Mouse (Mus musculus) C2C12 (cell line): ENCODE results near the gene Lbx2. TPM values are rescaled to one million over a fixed set of nuclear protein-coding genes. Genes with fewer than 3 reads are reported as not detected.
A peak's percentile ranks its signal among the peaks of the same experiment; 100 is the strongest.

Source experiments
- H3K27me3 ChIP-seq: one replicate; pipeline ENCODE4 v1.6.1; 2011; ENCODE audit not compliant: control insufficient read depth, insufficient read depth, insufficient read length
- H3K36me3 ChIP-seq: one replicate; pipeline ENCODE4 v1.6.1; 2011; ENCODE audit not compliant: control insufficient read depth, insufficient read depth
- H3K4me3 ChIP-seq: one replicate; pipeline ENCODE4 v1.5.1; 2011; ENCODE audit warnings: mild to moderate bottlenecking, control low read depth; ENCODE audit not compliant: poor library complexity, insufficient read depth, severe bottlenecking
- H3K79me2 ChIP-seq: one replicate; pipeline ENCODE4 v1.6.1; 2011; ENCODE audit not compliant: control insufficient read depth, insufficient read depth
- H3K79me3 ChIP-seq: one replicate; pipeline ENCODE4 v1.6.1; 2011; ENCODE audit warnings: low read depth, control low read depth
- H3ac ChIP-seq: one replicate; pipeline ENCODE3; 2011; ENCODE audit warnings: low read depth; ENCODE audit not compliant: control insufficient read depth, insufficient read length
- CEBPB ChIP-seq: IDR thresholded peaks from one replicate; pipeline ENCODE4 v1.6.1; 2011; ENCODE audit warnings: low read depth, mild to moderate bottlenecking, control low read depth, moderate library complexity
- CTCF ChIP-seq: IDR thresholded peaks from one replicate; pipeline ENCODE4 v1.5.1; 2011; ENCODE audit not compliant: control insufficient read depth, insufficient read depth, insufficient read length
- FOSL1 ChIP-seq: IDR thresholded peaks from one replicate; pipeline ENCODE4 v1.8.0; 2011; ENCODE audit warnings: mild to moderate bottlenecking, low read length; ENCODE audit not compliant: poor library complexity, insufficient read depth, severe bottlenecking
- MAX ChIP-seq: IDR thresholded peaks from one replicate; pipeline ENCODE4 v1.6.1; 2011; ENCODE audit warnings: mild to moderate bottlenecking, control low read depth
- MYOD1 ChIP-seq: IDR thresholded peaks from one replicate; pipeline ENCODE4 v1.6.1; 2011; ENCODE audit warnings: low read depth; ENCODE audit not compliant: control insufficient read depth, insufficient read length
- MYOG ChIP-seq: IDR thresholded peaks from one replicate; pipeline ENCODE4 v1.6.1; 2011; ENCODE audit not compliant: control insufficient read depth, insufficient read length; ENCODE audit errors: extremely low read depth
- USF1 ChIP-seq: IDR thresholded peaks from one replicate; pipeline ENCODE4 v1.6.1; 2011; ENCODE audit warnings: low read depth, mild to moderate bottlenecking, control low read depth, moderate library complexity
- polyA plus RNA-seq: library from polyadenylated mRNA; unstranded; fragments of >200 nt; fragmentation: generic; extraction: Trizol; gene quantifications from one replicate; pipeline ENCODE4 v1.2.1, GENCODE M21; 2012; ENCODE audit warnings: missing spikeins

Lbx2 gene
- polyA plus RNA-seq, 1 experiment, result 0.11 TPM

DNA sequence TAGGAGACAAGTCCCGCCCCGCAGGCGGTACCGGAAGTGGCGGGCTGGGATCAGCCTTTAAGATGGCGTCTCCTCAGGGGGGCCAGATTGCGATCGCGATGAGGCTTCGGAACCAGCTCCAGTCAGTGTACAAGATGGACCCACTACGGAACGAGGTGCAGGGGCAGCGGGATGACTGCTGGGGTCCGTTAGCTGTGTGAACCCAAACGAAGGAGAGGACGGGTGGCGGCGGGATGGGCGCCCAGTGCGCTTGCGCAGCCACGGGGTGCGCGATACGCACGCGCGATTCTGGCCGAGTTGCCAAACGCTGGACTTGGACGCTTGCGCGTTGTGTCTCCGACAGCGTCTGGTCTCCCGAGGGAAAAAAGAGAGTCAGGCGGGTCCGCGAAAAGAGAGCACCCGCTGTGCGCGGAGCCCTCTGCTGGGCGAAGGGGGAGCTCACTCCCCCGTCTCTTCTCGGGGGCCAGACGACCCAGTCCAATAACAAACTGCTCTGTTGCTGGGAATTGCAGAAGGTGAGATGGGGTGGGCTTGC is 7.8 kb upstream of the Lbx2 start:
- no peak for TF ChIP-seq CEBPB
- no peak for TF ChIP-seq MYOG
- no peak for TF ChIP-seq USF1
- TF ChIP-seq CTCF, result peak; percentile 62
- peak; percentile 26 for TF ChIP-seq MAX
- H3K4me3 ChIP-seq, result peak overlapping the region; percentile 80
- no peaks in the 10 kb centered on the region for H3K27me3 ChIP-seq
- H3ac ChIP-seq, result peak overlapping the region; percentile 74
- H3K36me3 ChIP-seq, result peaks cover 13% of the 10 kb centered on the region
- H3K79me3 ChIP-seq, result peaks cover 6% of the 10 kb centered on the region
- peaks cover 14% of the 10 kb centered on the region for H3K79me2 ChIP-seq

DNA sequence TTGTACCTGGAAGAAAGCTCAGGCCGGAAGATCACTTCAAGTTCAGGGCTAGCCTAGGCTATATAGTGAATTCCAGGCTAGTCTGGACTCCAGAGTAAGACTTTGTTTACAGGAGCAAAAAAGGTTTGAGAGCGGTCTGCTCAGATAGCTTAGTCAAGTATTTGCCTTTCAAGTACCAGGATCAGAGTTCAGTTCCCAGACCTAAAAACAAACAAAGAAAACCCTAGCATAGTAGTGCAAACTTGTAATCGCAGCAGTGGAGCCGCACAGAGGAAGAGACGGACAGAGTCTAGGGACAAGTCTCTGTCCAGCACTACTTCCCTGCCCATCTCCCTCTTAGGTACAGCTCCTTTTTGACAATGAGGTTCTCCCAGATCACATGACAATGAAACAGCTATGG is 6.0 kb upstream of the Lbx2 start:
- H3K4me3 ChIP-seq, result no peak overlapping the region
- H3ac ChIP-seq, result no peak overlapping the region
- H3K79me2 ChIP-seq, result peaks cover 14% of the 10 kb centered on the region
- H3K79me3 ChIP-seq, result peaks cover 6% of the 10 kb centered on the region
- no peak for TF ChIP-seq MAX
- TF ChIP-seq MYOG, result no peak
- TF ChIP-seq USF1, result no peak
- peaks cover 13% of the 10 kb centered on the region for H3K36me3 ChIP-seq
- no peaks in the 10 kb centered on the region for H3K27me3 ChIP-seq

DNA sequence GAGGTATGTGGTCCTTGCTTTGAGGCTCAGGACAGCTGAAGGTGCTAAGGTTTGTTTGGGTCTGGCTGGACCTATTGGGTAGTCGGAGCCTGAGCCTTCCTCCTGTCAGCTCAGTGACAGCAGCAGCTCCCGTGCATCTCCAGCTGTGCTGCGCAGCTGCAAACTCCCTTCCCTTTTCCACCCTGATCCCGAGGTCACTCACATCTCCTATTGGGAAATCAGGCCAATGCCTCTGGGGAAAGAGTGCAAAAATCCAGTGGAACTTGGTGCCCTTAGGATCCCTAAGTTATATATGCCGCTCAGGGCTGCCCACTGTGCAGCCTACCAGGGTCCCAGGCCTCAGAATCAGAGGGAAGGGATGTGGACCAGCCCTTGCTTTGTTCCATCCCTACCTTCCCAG is 2.7 kb upstream of the Lbx2 start:
- Histone ChIP-seq H3K36me3 (peaks cover 13% of the 10 kb centered on the region), H3ac (no peak overlapping the region), H3K79me3 (peaks cover 6% of the 10 kb centered on the region), H3K27me3 (peaks cover 30% of the 10 kb centered on the region), H3K4me3 (no peak overlapping the region), H3K79me2 (peaks cover 14% of the 10 kb centered on the region)
- no peak for TF ChIP-seq USF1
- no peak for TF ChIP-seq FOSL1
- TF ChIP-seq CEBPB, result no peak
- TF ChIP-seq MYOD1, result no peak
- no peak for TF ChIP-seq CTCF
- TF ChIP-seq MAX, result no peak
- no peak for TF ChIP-seq MYOG

DNA sequence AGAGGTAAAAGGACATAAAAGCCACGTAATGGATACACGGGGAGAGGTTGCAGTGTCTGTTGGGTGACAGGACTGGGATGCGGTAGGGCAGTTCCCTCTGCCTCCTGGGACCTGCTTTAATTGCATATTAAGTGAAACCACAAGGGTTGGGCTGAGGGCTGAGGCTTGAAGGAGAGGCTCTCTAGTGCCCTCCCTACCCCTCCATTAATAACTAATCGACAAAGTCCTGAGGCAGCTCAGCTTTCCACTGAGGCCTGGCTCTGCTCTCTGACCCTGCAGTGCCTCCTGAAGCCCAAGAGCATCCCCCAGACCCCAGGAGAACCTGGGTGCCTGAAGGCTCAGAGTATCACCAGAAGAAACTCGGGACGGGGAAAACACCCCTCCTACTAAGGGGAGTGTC is 1.7 kb upstream of the Lbx2 start:
- Histone ChIP-seq H3K79me2 (peaks cover 5% of the 10 kb centered on the region), H3ac (no peak overlapping the region), H3K79me3 (no peaks in the 10 kb centered on the region), H3K36me3 (peaks cover 10% of the 10 kb centered on the region), H3K27me3 (peaks cover 36% of the 10 kb centered on the region), H3K4me3 (no peak overlapping the region)
- no peak for TF ChIP-seq MYOG
- TF ChIP-seq FOSL1, result no peak
- TF ChIP-seq MYOD1, result no peak
- TF ChIP-seq USF1, result no peak
- TF ChIP-seq MAX, result no peak
- TF ChIP-seq CEBPB, result no peak

DNA sequence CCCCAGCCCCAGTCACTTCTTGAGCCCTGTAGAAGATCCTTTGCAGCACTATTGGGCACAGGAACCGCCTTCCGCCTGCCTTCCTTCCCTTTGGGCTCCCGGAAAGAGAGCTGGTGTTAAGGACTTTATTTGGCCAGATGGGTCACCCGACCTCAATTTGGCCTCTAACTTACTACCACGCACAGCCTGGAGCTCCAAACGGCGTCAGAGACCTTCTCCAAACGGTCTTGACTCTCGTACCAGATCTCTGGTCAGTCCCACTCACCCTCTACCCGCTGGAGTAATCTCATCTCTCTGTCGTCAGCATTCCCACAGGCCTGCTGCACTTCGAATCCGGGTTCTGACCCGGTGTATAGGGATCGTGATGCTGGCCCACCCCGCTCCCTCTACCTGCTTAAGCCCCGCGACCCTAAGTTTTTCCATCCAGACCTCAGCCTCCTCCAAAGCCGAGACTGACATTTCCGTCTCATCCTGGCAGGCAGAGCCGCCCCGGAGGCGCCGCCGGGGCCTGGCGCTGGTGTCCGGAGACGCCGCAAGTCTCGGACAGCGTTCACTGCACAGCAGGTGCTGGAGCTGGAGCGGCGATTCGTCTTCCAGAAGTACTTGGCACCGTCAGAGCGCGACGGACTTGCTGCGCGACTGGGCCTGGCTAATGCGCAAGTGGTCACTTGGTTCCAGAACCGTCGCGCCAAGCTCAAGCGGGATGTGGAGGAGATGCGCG is 1.2 kb downstream of the Lbx2 start:
- Histone ChIP-seq H3K36me3 (no peaks in the 10 kb centered on the region), H3K4me3 (no peak overlapping the region), H3K27me3 (peaks cover 48% of the 10 kb centered on the region), H3K79me2 (no peaks in the 10 kb centered on the region), H3ac (no peak overlapping the region), H3K79me3 (no peaks in the 10 kb centered on the region)
- no peak for TF ChIP-seq MYOD1
- no peak for TF ChIP-seq MAX
- no peak for TF ChIP-seq CTCF
- TF ChIP-seq FOSL1, result no peak
- no peak for TF ChIP-seq USF1
- TF ChIP-seq MYOG, result no peak

DNA sequence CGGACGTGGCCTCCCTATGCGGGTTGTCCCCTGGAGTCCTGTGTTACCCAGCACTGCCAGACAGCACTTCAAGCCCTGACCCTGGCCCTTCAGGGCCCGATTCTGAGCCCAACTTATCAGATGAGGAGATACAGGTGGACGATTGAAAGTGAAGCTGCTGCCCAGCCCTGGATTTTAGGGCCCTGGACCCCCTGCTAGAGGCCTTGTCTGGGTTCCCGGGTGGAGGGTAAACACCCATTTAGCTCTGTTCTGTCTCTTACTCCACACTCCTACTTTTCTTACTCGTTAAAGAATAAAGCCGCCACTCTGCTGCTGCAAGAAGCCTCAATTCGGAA is 1.7 kb downstream of the Lbx2 start:
- Histone ChIP-seq H3K36me3 (no peaks in the 10 kb centered on the region), H3K79me2 (no peaks in the 10 kb centered on the region), H3K4me3 (no peak overlapping the region), H3ac (no peak overlapping the region), H3K27me3 (peaks cover 52% of the 10 kb centered on the region), H3K79me3 (no peaks in the 10 kb centered on the region)
- TF ChIP-seq CEBPB (no peak), MYOG (no peak), USF1 (no peak), MYOD1 (no peak), FOSL1 (no peak), CTCF (no peak), MAX (no peak)
